Mouse (Mus musculus) forebrain, embryonic 15.5 days (tissue): ENCODE measurements at regions not wholly inside any gene's neighbourhood (a gene's known extent, or its start where the extent isn't known, plus 50 kb on each side); places are given as distances from the start of the nearest gene placed in this dataset.
"Not testable (repeated sequence)": the region's sequence is repeated elsewhere in the genome, so short reads cannot be mapped to it uniquely, and the experiment has no call there.

ENCODE experiments used
- ATAC-seq: fragments of 200-750 bp; cut with Nextera tagmentation; replicated peaks from 2 replicates; pipeline ENCODE4 v1.8.0; 2017; ENCODE audit warnings: mild to moderate bottlenecking, moderate TSS enrichment, moderate library complexity
- H3K27ac ChIP-seq: fragments of 300-500 bp; sonication (generic); replicated peaks from 2 replicates; pipeline ENCODE4 v1.5.1; 2015; ENCODE audit warnings: mild to moderate bottlenecking, inconsistent platforms
- H3K27me3 ChIP-seq: fragments of 300-500 bp; sonication (generic); 2 replicates; pipeline ENCODE4 v1.6.1; 2015; ENCODE audit warnings: inconsistent platforms
- H3K36me3 ChIP-seq: fragments of 300-500 bp; sonication (generic); 2 replicates; pipeline ENCODE4 v1.6.1; 2015; ENCODE audit warnings: mild to moderate bottlenecking, inconsistent platforms
- H3K4me1 ChIP-seq: fragments of 300-500 bp; sonication (generic); 2 replicates; pipeline ENCODE4 v1.6.1; 2015; ENCODE audit warnings: inconsistent platforms
- H3K4me2 ChIP-seq: fragments of 300-500 bp; sonication (generic); replicated peaks from 2 replicates; pipeline ENCODE4 v1.6.1; 2015; ENCODE audit warnings: mild to moderate bottlenecking, inconsistent platforms
- H3K4me3 ChIP-seq: fragments of 300-500 bp; sonication (generic); 2 replicates; pipeline ENCODE4 v1.5.1; 2015; ENCODE audit warnings: mild to moderate bottlenecking, inconsistent platforms
- H3K9ac ChIP-seq: fragments of 300-500 bp; sonication (generic); replicated peaks from 2 replicates; pipeline ENCODE4 v1.6.1; 2015; ENCODE audit warnings: mild to moderate bottlenecking, inconsistent platforms
- H3K9me3 ChIP-seq: fragments of 300-500 bp; sonication (generic); 2 replicates; pipeline ENCODE4 v1.6.1; 2016; ENCODE audit warnings: inconsistent platforms
- WGBS: fragments of 180-500 bp; shearing (Covaris S2); methylation state at CpG from one replicate; pipeline ENCODE4 v1.1.7; 2015; ENCODE audit warnings: mixed read lengths; 5-methylcytosine and 5-hydroxymethylcytosine counted together

DNA sequence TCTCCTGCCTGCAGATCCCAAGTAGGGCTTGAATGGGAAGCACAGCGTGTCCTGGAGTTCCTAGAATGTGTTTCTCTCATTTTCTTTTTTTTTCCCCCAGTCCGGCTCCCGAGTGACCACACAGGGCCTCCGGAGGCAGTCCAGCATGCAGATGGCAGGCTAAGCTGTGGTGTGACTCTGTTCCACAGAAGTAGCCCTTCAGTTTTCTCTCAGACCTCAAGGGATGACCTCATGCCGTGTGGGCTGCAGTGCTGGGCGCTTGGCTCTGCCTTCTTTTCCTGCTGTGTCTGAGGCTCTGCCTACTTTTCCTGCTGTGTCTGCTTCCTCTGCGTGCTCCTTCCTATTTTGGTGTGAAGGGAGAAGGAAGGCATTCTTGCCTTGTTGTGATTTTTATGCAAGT, 230.8 kb downstream of the Cd109 start:
- no peak overlapping the region for H3K9ac ChIP-seq
- no peak overlapping the region for H3K4me2 ChIP-seq
- H3K4me3 ChIP-seq, result no peak overlapping the region
- 33% methylated on average over 7 of the region's 7 CpGs for WGBS
- ATAC-seq, result peak; percentile 46; the same call in 1 of the 2 replicates
- H3K9me3 ChIP-seq, result no peaks in the 10 kb centered on the region
- H3K4me1 ChIP-seq, result 0 out of 2 replicates have a peak, but pooled peaks cover 3% of the 10 kb centered on the region
- no peak overlapping the region for H3K27ac ChIP-seq
- no peaks in the 10 kb centered on the region for H3K27me3 ChIP-seq
- no peaks in the 10 kb centered on the region for H3K36me3 ChIP-seq

DNA sequence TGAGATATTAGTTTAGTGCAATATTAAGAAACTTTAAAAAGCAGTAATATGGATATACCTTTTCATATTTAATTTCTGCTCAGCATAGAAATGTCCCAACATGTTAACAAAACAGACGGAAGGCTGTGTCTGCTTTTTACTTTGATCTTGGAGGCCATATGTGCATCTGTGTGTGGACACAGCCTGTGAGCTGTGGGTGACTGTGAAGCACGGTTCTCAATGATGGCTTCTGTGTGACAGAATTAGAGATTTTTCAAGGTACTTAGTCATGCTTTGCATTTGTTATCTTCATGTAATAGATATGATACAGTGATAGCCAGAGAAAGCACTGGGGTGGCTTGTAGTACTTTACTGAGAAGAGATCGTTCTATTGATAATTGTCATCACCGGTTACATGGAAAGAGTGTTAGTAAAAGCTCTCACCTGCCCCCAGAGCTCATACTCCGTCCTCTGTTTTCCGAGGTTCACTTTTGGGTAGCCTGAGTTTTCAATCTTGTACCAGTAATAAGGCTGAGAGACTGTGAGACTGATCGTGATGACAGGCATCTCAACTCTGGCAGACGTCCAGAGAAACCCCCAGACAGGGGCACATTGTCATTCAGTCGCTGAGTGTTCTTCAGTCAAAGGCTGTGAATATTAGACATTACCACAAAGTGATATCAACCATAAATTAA, 232.7 kb downstream of the Cd109 start:
- Histone ChIP-seq H3K4me1 (0 out of 2 replicates have a peak, but pooled peaks cover 3% of the 10 kb centered on the region), H3K9ac (no peak overlapping the region), H3K36me3 (no peaks in the 10 kb centered on the region), H3K4me3 (no peak overlapping the region), H3K4me2 (no peak overlapping the region), H3K27ac (no peak overlapping the region), H3K9me3 (no peaks in the 10 kb centered on the region), H3K27me3 (no peaks in the 10 kb centered on the region)
- 56% methylated on average over 9 of the region's 9 CpGs for WGBS
- ATAC-seq, result 0 out of 2 replicates have a peak, but pooled peaks have one; percentile 55

DNA sequence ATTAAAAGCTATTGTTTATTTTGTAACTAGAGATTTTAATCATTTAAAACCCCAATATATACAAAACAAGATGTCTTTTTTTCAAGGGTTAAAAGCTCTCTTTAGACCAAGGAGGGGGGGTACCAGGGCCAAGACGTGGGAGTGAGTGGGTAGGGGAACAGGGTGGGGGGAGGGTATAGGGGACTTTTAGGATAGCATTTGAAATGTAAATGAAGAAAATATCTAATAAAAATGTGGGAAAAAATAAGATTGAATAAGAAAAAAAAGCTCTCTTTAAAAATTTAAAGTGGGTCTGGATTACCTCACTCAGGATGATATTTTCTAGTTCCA, 233.2 kb downstream of the Cd109 start:
- H3K4me3 ChIP-seq, H3K4me2 ChIP-seq, H3K36me3 ChIP-seq, H3K4me1 ChIP-seq, H3K9me3 ChIP-seq, H3K9ac ChIP-seq, H3K27me3 ChIP-seq, H3K27ac ChIP-seq, ATAC-seq: not testable (repeated sequence)
- WGBS, result 36% methylated on average over 1 of the region's 1 CpGs

DNA sequence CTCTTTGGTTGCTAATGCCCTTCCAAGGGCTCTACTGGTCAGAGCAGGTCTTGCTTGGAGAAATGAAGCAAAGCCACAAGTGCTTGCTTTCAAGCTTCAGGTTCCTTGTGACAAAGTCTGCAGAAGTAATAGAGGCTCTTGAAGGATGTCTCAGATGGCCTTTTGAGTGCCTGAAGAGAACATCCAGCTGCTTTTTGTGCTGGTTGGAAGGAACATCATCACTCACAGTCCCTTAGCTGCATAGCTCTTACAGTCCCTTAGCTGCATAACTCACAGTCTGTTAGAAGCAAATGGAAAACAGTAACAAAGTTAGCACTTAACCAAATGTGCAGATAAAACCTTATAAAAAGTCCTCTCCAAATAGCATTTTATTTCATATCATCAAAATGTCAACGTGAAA, 241.6 kb downstream of the Cd109 start:
- Histone ChIP-seq H3K4me3 (no peak overlapping the region), H3K27me3 (no peaks in the 10 kb centered on the region), H3K9me3 (no peaks in the 10 kb centered on the region), H3K4me2 (no peak overlapping the region), H3K27ac (no peak overlapping the region), H3K36me3 (no peaks in the 10 kb centered on the region), H3K4me1 (no peaks in the 10 kb centered on the region), H3K9ac (no peak overlapping the region)
- WGBS, result 92% methylated on average over 1 of the region's 1 CpGs
- no peak for ATAC-seq

DNA sequence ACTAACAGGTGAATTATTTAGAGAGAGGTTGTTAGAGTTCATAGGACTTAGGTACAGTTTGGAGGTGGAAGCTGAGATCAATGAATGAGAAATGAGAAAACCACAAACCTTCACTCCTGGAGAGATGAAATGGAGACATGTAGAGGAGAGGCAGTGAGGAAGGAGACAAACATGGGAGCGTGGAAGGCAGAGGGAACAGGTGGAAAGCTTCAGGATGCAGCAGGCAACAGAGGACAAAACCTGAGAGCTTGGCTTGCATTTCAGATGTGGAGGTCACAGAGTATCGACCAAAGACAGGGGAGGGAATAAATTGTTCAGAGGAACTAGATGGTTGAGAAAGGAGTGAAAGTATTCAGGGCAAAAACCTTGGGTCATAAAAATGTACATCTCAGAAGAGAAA, 244.6 kb downstream of the Cd109 start:
- Histone ChIP-seq H3K4me3 (no peak overlapping the region), H3K4me2 (no peak overlapping the region), H3K9ac (no peak overlapping the region), H3K9me3 (no peaks in the 10 kb centered on the region), H3K27me3 (no peaks in the 10 kb centered on the region), H3K36me3 (no peaks in the 10 kb centered on the region), H3K4me1 (no peaks in the 10 kb centered on the region), H3K27ac (no peak overlapping the region)
- WGBS, result 80% methylated on average over 2 of the region's 2 CpGs
- ATAC-seq, result no peak

DNA sequence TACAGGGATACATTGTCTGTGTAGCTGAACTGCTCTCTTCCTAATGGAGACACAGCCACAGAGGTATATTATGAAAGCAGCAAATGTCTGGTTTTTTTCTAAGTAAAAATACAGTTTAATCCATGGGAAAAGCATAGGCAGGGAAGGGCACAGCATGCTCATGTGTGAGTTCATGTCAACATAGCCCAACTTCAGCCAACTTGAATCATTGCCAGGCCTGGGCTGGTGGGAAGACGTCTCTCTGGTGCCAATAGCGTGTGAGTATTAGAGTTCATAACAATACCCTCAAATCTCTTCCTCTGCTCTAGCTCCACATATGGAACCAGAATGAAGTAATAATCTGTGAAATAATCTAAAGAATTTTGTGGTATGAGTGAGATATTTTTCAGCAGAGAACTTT, 257.2 kb downstream of the Cd109 start:
- Histone ChIP-seq H3K27ac (no peak overlapping the region), H3K4me2 (no peak overlapping the region), H3K36me3 (no peaks in the 10 kb centered on the region), H3K9ac (no peak overlapping the region), H3K27me3 (no peaks in the 10 kb centered on the region), H3K4me1 (peaks cover 4% of the 10 kb centered on the region; the same call in 1 of the 2 replicates), H3K9me3 (no peaks in the 10 kb centered on the region), H3K4me3 (no peak overlapping the region)
- ATAC-seq, result no peak
- WGBS, result 52% methylated on average over 2 of the region's 2 CpGs

DNA sequence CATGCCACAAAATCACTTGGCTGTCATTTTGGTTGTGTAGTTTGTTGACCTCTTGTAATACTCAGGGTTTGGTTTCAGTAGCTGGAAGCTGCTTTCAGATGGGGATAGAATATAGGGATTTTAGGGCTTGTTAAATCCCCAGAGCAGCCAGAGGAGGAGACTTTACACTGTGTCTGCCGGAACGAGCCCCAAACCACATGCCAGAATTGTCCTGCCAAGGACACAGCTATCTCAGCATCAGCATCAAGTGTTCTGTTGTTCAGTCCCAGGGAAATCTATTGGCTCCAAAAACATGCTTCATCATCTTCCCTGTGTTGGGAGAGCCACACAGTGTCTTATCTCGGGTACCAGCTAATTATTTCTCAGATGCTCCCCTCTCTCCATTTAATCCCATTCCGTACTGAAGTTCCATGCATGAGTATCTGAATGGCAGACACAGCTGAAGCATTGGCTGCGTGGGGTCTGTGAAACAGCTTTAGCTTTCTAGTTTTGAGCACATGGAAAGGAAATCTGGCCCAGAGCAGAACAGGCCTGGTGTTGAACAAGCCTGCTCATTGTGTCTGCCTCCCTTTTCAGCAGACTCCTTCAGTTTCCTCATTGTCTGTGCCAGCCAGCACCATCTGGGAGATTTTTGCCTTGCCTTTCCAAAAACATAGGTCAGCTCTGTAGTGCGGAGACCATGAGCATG, 264.8 kb downstream of the Cd109 start:
- H3K4me2 ChIP-seq, result no peak overlapping the region; the same call in 1 of the 2 replicates
- peak overlapping the region; percentile 81 for H3K27ac ChIP-seq
- H3K4me3 ChIP-seq, result no peak overlapping the region
- H3K9me3 ChIP-seq, result no peaks in the 10 kb centered on the region
- no peaks in the 10 kb centered on the region for H3K36me3 ChIP-seq
- WGBS, result 7% methylated on average over 6 of the region's 6 CpGs
- no peak overlapping the region for H3K9ac ChIP-seq
- no peaks in the 10 kb centered on the region for H3K27me3 ChIP-seq
- peak; percentile 97 for ATAC-seq
- peaks cover 23% of the 10 kb centered on the region for H3K4me1 ChIP-seq

DNA sequence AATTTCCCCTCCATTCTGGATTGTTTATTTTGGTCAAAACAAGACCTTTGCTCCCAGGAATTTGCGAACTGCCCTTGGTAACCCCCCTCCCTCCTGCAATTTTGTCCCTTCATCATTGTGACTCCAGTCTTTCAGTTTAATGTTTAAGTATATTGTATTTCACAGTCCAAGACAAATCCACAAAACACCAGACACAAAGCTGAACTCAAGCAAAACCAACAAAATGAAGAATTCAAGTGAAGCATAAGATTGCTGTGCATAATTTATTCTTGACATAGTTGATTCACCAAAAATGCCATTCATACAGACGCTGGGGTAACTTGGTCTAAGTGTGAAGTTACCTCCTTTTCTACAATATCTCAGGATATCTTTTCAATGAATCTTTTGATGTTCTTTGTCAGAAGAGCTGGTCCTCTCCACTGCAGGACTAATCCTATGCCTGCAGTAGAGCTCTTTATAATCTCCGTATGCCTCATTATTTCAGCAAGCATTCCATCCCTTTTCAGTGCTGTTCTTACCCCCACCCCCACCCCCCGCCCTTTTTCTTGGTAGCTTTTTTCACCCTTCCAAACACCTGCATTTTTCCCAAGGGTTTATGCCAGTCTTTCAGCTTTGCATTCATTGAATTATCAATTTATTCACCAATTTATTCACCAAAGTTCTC, 265.4 kb downstream of the Cd109 start:
- H3K27ac ChIP-seq, result peak overlapping the region; percentile 81
- no peak overlapping the region for H3K9ac ChIP-seq
- peak; percentile 65 for ATAC-seq
- H3K9me3 ChIP-seq, result no peaks in the 10 kb centered on the region
- no peaks in the 10 kb centered on the region for H3K36me3 ChIP-seq
- 7% methylated on average over 4 of the region's 4 CpGs for WGBS
- no peak overlapping the region for H3K4me2 ChIP-seq
- H3K4me1 ChIP-seq, result peaks cover 23% of the 10 kb centered on the region
- no peak overlapping the region for H3K4me3 ChIP-seq
- H3K27me3 ChIP-seq, result no peaks in the 10 kb centered on the region

DNA sequence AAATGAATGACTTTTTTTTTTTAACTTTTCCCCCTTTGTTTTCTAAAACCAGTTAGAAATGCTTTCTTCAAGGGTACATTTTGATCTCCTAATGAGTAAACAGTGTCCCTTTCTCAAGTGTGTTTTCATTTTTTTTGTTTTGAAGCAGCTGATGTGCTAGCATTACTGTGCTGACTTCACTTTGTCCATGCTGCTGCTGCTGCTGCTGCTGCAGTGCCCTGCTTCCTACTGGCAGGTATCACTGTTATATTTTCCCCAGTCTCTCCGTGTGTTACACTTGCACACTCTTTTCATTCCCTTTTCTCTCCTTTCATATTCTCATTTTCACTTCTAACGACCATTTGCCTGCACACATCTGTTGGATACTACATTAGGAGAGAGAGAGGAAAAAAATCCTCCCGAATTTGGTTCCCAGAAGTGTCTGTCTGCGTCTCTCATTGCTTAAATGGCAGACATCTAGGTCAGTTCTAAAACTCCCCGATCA, 266.0 kb downstream of the Cd109 start:
- H3K9ac ChIP-seq, result no peak overlapping the region
- H3K27ac ChIP-seq, result peak overlapping the region; percentile 41; the same call in 1 of the 2 replicates
- peak overlapping the region; percentile 21; the same call in 1 of the 2 replicates for H3K4me2 ChIP-seq
- no peak overlapping the region for H3K4me3 ChIP-seq
- peaks cover 23% of the 10 kb centered on the region for H3K4me1 ChIP-seq
- no peaks in the 10 kb centered on the region for H3K9me3 ChIP-seq
- WGBS, result 7% methylated on average over 5 of the region's 5 CpGs
- 0 out of 2 replicates have a peak, but pooled peaks have one; percentile 14 for ATAC-seq
- H3K27me3 ChIP-seq, result no peaks in the 10 kb centered on the region
- no peaks in the 10 kb centered on the region for H3K36me3 ChIP-seq

DNA sequence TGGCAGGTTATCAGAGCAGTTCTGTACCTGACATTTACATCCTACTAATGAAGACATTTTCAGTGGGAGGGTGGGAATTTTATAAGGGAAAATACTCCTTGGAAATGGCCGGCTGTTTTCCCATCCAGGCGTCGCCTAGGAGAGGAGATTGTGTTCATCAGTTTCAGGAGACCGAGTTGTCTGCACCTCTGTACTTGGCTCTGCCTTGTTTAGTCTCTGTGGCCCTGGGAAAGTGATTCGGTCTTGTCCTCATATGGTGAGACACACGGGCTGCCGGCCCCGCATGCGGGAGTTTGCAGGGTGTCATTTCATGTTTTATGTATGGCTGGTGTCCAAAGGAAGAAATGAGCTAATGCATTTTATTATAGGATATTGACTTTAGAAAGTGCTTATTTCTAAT, 287.9 kb downstream of the Cd109 start:
- Histone ChIP-seq H3K4me1 (no peaks in the 10 kb centered on the region), H3K36me3 (no peaks in the 10 kb centered on the region), H3K27me3 (no peaks in the 10 kb centered on the region), H3K4me2 (no peak overlapping the region), H3K4me3 (no peak overlapping the region), H3K27ac (no peak overlapping the region), H3K9me3 (no peaks in the 10 kb centered on the region), H3K9ac (no peak overlapping the region)
- no peak for ATAC-seq
- WGBS, result 78% methylated on average over 9 of the region's 9 CpGs

DNA sequence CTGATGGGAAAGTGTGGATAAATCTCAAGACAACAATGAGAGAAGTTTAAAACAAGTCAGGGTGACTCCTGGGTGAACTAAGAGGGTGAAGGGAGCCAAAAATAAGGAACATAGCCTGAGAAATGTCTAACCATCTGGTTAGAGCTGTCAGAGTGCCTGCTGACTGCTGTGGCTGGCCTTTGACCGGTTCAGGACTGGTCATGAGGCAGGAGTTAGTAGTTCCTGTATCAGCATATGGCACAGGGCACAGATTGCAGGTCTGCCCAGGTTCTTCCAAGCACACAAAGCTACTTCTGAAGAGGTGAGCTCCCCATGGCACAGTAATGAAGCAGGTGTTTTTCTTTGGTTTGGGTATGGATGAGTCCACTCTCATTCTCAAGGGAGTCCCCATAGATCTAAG, 302.0 kb downstream of the Cd109 start:
- Histone ChIP-seq H3K9me3 (no peaks in the 10 kb centered on the region), H3K4me1 (no peaks in the 10 kb centered on the region), H3K4me2 (no peak overlapping the region), H3K36me3 (no peaks in the 10 kb centered on the region), H3K27me3 (no peaks in the 10 kb centered on the region), H3K9ac (no peak overlapping the region), H3K27ac (no peak overlapping the region), H3K4me3 (no peak overlapping the region)
- 94% methylated on average over 1 of the region's 1 CpGs for WGBS
- ATAC-seq, result no peak

DNA sequence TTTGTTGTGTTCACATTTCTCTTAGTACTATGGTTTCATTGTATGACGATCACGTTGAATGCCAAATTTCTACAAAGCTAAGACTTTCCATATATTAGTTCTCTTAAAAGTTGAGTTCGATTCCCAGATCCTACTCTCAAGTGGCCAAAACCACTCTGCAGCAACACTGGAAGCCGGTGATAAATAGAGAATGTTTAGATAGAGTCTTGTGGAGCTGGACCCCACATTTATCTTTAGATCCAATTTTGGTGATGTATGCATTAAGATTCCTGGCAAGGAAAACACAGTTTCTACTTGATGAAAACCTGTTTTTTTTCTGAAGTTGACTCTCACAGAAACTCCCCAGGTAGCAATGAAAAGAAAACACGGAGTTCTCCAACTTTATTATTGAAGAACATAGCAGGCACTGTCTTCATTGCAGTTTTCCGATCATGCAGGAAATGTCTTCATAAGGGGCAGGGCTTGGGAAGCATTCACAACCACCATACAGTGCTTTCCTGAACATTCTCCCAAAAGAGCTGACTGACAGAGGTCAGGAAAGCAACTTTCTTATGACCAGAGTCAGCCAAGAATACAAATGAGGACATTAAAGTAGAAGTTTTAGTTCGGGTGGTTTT, 310.7 kb downstream of the Cd109 start:
- H3K27ac ChIP-seq, result no peak overlapping the region
- no peaks in the 10 kb centered on the region for H3K27me3 ChIP-seq
- no peak for ATAC-seq
- no peaks in the 10 kb centered on the region for H3K9me3 ChIP-seq
- no peaks in the 10 kb centered on the region for H3K4me1 ChIP-seq
- H3K4me2 ChIP-seq, result no peak overlapping the region
- no peak overlapping the region for H3K9ac ChIP-seq
- H3K4me3 ChIP-seq, result no peak overlapping the region
- WGBS, result 80% methylated on average over 7 of the region's 7 CpGs
- no peaks in the 10 kb centered on the region for H3K36me3 ChIP-seq
